Mouse (Mus musculus): ENCODE data around the gene Cyren. TPM values are rescaled to one million over a fixed set of nuclear protein-coding genes. Genes with fewer than 3 reads are reported as not detected.

Gene Cyren
- polyA plus RNA-seq, 1 experiment from 2014 or later, result 18.1 TPM

DNA sequence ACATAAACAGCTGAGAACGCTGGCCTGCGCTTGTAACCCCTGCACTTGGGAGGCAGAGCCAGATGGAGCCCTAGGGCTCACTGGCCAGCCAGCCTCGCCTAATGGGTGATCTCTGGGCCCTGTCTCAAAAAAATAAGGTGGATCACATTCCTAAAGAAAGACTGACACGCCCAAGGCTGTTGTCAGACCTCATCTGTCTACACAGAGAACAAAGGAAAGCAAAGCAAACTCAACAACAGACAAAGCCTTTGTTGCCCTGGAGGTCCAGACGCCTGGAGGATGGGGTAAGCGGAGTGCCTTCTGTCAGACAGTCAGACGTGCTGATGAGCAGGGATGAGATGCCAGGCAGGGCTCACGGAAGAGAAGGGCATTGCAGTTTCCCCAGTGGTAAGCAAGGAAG is 11.1 kb downstream of the Cyren start:
- Histone ChIP-seq H3K27ac (no peak overlapping the region), H3K27me3 (no peaks in the 10 kb centered on the region), H3K4me2 (no peak overlapping the region), H3K4me1 (replicated peaks) (peaks cover 22% of the 10 kb centered on the region), H3K4me3 (replicated peaks) (no peak overlapping the region), H3K9me3 (no peaks in the 10 kb centered on the region), H3K36me3 (no peaks in the 10 kb centered on the region), H3K9ac (replicated peaks) (no peak overlapping the region)
- no peak for ATAC-seq (ENCODE audit: insufficient number of reproducible peaks, insufficient read depth, low FRiP score, low TSS enrichment, low read depth)
- WGBS, result 63% methylated on average over 8 of the region's 8 CpGs

DNA sequence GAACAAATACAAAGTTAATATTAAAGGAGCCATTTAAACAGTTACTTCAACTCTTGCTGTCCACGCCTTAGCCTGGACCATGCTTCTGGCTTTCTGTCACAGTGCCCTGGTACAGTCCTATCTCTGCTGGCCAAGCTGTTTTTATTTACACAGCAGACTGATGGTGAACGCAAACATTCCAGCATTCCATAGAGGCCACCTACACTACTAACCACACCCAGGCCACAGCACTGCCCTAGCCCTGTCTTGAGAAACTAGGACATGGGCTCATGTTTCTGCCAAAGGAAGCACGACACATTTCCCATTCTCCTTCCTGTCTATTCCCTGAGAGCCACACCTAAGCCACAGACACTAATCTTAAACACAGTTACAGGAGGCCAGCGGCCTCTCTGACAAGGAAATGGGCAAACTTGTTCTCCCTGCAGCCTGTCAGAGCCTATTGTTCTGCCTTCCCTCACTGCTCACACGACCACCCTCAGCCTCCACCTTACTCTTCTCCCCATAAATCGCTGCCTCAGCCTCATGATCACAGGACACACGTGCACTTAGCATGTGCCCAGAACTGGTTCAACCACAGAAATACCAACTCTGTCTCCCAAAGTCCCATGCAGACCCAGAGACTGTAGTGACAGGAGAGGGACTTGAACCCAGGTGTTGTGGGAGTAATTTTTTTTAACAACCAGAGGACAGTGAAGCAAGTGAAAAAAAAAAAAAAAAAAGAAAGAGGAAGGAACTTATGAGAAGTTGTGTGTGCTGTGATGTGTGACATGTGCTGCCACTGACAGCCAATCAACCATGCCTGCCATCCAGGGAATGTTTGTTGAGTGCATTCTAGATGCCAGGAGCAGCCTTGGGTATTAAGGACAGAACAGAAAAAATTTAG is 11.9 kb downstream of the Cyren start:
- H3K9ac ChIP-seq (replicated peaks), result no peak overlapping the region
- no peaks in the 10 kb centered on the region for H3K9me3 ChIP-seq
- peaks cover 22% of the 10 kb centered on the region for H3K4me1 ChIP-seq (replicated peaks)
- H3K36me3 ChIP-seq, result no peaks in the 10 kb centered on the region
- no peaks in the 10 kb centered on the region for H3K27me3 ChIP-seq
- ATAC-seq (ENCODE audit: insufficient number of reproducible peaks, insufficient read depth, low FRiP score, low TSS enrichment, low read depth), result no peak
- 0 out of 2 replicates have a peak overlapping the region, but pooled peaks have one; percentile 25 for H3K27ac ChIP-seq
- H3K4me3 ChIP-seq (replicated peaks), result no peak overlapping the region
- H3K4me2 ChIP-seq, result no peak overlapping the region
- 66% methylated on average over 7 of the region's 7 CpGs for WGBS

DNA sequence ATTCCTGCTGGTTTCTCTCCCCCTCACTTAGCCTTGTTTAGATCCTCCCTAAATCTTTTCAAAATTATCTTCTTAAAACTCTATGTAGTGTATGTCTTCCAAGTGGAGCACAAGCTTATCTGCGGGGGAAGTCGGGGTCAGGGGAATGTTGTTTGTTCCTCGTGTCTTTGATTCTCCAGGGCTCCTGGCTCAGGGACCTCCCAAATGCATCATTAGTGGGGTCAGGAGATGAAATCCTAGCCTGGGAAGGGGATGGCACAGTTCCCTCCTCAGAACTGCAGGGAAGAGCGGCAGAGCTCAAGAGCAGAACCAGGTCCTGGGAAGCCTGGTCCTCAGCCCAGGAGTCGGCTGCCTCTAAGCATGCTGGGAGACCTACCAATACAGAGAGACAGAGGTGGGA is 12.6 kb downstream of the Cyren start:
- Histone ChIP-seq H3K27ac (no peak overlapping the region), H3K4me3 (replicated peaks) (no peak overlapping the region), H3K4me2 (no peak overlapping the region), H3K9ac (replicated peaks) (no peak overlapping the region), H3K4me1 (replicated peaks) (peaks cover 22% of the 10 kb centered on the region), H3K36me3 (no peaks in the 10 kb centered on the region), H3K27me3 (no peaks in the 10 kb centered on the region), H3K9me3 (no peaks in the 10 kb centered on the region)
- WGBS, result 66% methylated on average over 5 of the region's 5 CpGs
- ATAC-seq (ENCODE audit: insufficient number of reproducible peaks, insufficient read depth, low FRiP score, low TSS enrichment, low read depth), result no peak

DNA sequence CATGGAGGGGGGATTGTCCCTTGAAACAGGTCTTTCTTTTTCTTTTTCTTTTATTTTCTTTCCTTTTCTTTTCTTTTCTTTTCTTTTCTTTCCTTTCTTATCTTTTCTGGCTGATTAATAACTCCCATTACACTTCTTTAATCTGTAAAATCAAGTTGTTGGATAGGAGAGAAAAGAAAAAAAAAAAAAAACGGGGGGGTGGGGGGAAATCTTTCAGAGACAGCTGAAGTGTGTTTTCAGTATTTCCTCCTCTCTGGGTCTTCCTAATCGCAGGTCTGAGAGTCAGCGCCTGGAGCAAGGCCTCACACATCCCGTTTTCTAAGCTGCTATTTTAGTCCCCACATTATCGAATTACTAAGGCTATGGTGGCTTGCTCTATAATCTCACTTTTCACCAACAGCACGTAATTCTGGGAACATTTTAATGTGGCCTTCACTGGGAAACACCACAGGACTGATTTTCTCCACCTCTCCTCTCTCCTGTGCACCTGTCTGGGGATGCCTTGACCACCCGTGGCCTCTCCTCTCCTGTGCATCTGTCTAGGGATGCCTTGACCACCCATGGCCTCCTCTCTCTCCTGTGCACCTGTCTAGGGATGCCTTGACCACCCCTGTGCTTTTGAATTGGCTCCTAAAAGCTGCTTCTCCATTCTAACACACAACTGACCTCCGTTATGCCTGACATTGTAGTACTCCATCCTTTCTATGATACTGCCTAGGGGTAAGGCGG is 13.9 kb downstream of the Cyren start:
- no peaks in the 10 kb centered on the region for H3K27me3 ChIP-seq
- whole genome bisulfite sequencing, result 58% methylated on average over 9 of the region's 9 CpGs
- no peak overlapping the region for H3K27ac ChIP-seq
- no peak; the same call in 1 of the 2 replicates for ATAC-seq (ENCODE audit: insufficient number of reproducible peaks, insufficient read depth, low FRiP score, low TSS enrichment, low read depth)
- no peak overlapping the region for H3K9ac ChIP-seq (replicated peaks)
- H3K9me3 ChIP-seq, result no peaks in the 10 kb centered on the region
- no peaks in the 10 kb centered on the region for H3K36me3 ChIP-seq
- peaks cover 22% of the 10 kb centered on the region for H3K4me1 ChIP-seq (replicated peaks)
- no peak overlapping the region for H3K4me3 ChIP-seq (replicated peaks)
- no peak overlapping the region for H3K4me2 ChIP-seq

DNA sequence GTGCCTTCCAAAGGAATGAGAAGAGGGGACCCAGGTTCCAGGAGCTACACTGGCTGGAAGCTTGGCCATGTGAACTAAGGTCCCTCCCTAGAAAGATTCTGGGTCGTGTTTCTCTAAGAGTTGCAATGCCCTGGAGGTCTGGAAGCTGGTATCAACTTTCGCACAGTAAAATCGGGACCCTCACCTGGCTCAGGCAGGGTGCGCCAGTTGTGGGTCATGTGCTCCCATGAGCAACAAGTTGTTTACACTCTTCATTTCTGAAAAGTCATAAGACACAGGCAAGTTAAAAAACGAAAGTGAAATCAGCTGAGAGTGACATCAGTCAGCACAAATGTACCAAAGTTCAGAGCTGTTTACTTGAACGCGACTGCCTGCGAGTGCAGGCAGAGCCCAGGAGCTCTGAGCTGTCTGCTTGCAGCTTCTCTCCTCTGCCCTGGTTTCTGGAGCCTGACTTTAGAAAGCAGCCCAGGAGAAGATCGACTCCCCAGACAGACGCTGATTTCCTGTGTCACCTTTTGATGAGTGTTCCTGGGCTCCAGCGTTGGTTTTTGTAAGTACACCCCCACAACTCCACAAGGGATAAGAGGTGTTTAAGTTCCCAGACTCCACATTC is 15.0 kb downstream of the Cyren start, which contains the start of gene Tmem140:
Gene Tmem140 (plus strand): TSS at position 356 of the 613 bp plus-strand sequence.
- no peak for ATAC-seq (ENCODE audit: insufficient number of reproducible peaks, insufficient read depth, low FRiP score, low TSS enrichment, low read depth)
- Histone ChIP-seq H3K4me3 (replicated peaks) (peak within 1 kb of the TSS; percentile 15), H3K4me1 (replicated peaks) (peaks cover 17% of the 10 kb centered on the region), H3K27me3 (no peaks in the 10 kb centered on the region), H3K27ac (no peak within 1 kb of the TSS), H3K9me3 (no peaks in the 10 kb centered on the region), H3K9ac (replicated peaks) (no peak within 1 kb of the TSS), H3K36me3 (no peaks in the 10 kb centered on the region), H3K4me2 (peak within 1 kb of the TSS; percentile 33)
- 29% methylated on average over 11 of the region's 11 CpGs for WGBS

DNA sequence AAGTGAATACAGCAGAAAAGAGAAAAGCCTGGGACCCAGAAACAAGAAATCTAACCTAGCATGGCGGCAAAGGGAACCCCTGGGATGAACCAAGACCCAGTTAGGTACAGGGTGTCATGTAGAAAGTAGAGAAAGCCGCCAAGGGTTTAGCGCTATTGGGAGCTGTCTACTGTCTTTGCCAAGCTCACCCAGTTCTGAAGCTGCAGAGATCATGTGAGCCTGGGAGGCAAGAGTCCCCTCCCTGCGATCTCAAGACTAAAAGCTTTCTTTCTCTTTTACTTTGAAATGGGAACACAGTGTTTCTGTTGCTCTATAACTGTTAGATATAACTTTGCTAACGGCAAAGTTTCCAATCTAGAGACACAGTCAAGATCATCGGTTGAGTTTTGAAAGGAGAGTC is 15.5 kb downstream of the Cyren start:
- WGBS, result 95% methylated on average over 6 of the region's 6 CpGs
- H3K27ac ChIP-seq, result no peak overlapping the region
- ATAC-seq (ENCODE audit: insufficient number of reproducible peaks, insufficient read depth, low FRiP score, low TSS enrichment, low read depth), result no peak
- no peak overlapping the region for H3K4me3 ChIP-seq (replicated peaks)
- H3K4me2 ChIP-seq, result 0 out of 2 replicates have a peak overlapping the region, but pooled peaks have one; percentile 33
- H3K9ac ChIP-seq (replicated peaks), result no peak overlapping the region
- H3K9me3 ChIP-seq, result no peaks in the 10 kb centered on the region
- no peaks in the 10 kb centered on the region for H3K36me3 ChIP-seq
- H3K27me3 ChIP-seq, result no peaks in the 10 kb centered on the region
- peaks cover 17% of the 10 kb centered on the region for H3K4me1 ChIP-seq (replicated peaks)

DNA sequence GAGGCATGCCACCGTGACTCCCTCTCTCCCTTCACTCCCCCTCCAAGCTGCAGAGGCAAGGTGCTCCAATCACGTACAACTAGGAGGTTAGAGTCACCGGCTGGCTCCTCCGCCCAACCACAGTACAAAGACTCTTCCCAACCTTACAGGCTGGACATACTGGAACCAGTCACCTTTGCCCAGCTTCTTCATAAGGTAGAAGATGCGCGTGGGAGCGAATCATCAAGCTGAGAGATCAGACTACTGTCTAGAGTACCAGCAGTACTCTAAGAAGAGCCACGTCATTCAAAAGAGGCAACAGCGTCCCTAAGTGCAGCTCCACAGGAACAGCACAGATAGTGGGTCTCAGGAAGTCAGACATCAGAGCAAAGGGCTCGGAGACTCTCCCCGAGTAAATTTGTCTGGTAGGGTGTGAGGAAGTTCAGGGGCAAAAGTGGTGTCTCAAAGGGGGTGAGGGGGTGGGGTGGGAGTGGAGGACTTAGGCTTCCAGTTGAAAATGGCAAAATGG is 16.3 kb downstream of the Cyren start:
- no peak for ATAC-seq (ENCODE audit: insufficient number of reproducible peaks, insufficient read depth, low FRiP score, low TSS enrichment, low read depth)

DNA sequence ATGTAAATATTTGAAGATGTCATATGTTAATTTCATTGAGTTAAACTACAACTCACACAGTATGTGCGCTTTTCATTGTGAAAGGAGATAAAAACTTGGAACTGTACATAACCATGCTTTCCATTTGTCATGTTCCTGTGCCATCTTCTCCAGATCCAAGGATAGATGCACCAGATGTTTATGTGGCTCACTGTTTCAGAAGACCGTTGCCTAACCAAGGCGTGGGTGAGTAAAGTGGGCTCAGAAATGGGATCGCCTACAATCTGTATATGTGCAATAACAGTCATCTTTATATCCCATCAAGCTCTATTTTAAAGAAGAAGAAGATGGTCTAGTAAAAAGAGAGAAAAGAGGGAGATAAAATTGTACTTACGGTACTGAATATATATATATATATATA is 45.5 kb downstream of the Cyren start:
- ATAC-seq (ENCODE audit: insufficient number of reproducible peaks, insufficient read depth, low FRiP score, low TSS enrichment, low read depth), result no peak
- no peak overlapping the region for H3K4me3 ChIP-seq (replicated peaks)
- no peak overlapping the region for H3K4me2 ChIP-seq
- H3K36me3 ChIP-seq, result no peaks in the 10 kb centered on the region
- no peak overlapping the region for H3K9ac ChIP-seq (replicated peaks)
- 96% methylated on average over 5 of the region's 5 CpGs for WGBS
- no peaks in the 10 kb centered on the region for H3K27me3 ChIP-seq
- H3K27ac ChIP-seq, result no peak overlapping the region
- H3K4me1 ChIP-seq (replicated peaks), result no peaks in the 10 kb centered on the region
- H3K9me3 ChIP-seq, result no peaks in the 10 kb centered on the region

More for the DNA sequence above, 16.3 kb downstream of the Cyren start:
- Histone ChIP-seq H3K27ac (no peak overlapping the region), H3K9ac (replicated peaks) (no peak overlapping the region), H3K9me3 (no peaks in the 10 kb centered on the region), H3K4me1 (replicated peaks) (peaks cover 17% of the 10 kb centered on the region), H3K4me3 (replicated peaks) (no peak overlapping the region), H3K27me3 (no peaks in the 10 kb centered on the region), H3K36me3 (no peaks in the 10 kb centered on the region), H3K4me2 (no peak overlapping the region)
- 92% methylated on average over 11 of the region's 11 CpGs for WGBS

DNA sequence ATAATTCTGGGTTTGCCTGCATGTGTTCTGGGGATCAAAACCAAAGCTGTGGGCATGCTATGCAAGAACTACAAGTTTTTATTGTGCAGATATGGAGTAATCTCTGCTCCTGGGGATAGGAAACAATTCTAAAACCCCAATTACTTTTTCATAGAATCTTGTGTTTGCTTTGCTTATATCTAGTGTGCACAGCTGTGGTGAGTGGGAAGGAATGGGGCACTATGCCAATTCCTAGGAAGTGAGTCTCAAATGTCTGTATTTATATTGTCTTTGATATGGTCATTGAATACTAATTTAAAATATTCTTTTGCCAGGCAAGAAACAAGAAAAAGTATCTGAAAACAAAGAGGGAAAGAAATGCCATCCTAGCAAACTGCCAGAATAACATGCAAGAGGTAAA is 53.5 kb downstream of the Cyren start:
- Histone ChIP-seq H3K9me3 (no peaks in the 10 kb centered on the region), H3K9ac (replicated peaks) (no peak overlapping the region), H3K27ac (no peak overlapping the region), H3K4me3 (replicated peaks) (no peak overlapping the region), H3K27me3 (no peaks in the 10 kb centered on the region), H3K36me3 (no peaks in the 10 kb centered on the region), H3K4me2 (no peak overlapping the region), H3K4me1 (replicated peaks) (no peaks in the 10 kb centered on the region)
- ATAC-seq (ENCODE audit: insufficient number of reproducible peaks, insufficient read depth, low FRiP score, low TSS enrichment, low read depth), result no peak

All from limb, embryonic 12.5 days (tissue).